Mouse (Mus musculus): ENCODE results near the gene Mkrn2.

The Mkrn2 gene

DNA sequence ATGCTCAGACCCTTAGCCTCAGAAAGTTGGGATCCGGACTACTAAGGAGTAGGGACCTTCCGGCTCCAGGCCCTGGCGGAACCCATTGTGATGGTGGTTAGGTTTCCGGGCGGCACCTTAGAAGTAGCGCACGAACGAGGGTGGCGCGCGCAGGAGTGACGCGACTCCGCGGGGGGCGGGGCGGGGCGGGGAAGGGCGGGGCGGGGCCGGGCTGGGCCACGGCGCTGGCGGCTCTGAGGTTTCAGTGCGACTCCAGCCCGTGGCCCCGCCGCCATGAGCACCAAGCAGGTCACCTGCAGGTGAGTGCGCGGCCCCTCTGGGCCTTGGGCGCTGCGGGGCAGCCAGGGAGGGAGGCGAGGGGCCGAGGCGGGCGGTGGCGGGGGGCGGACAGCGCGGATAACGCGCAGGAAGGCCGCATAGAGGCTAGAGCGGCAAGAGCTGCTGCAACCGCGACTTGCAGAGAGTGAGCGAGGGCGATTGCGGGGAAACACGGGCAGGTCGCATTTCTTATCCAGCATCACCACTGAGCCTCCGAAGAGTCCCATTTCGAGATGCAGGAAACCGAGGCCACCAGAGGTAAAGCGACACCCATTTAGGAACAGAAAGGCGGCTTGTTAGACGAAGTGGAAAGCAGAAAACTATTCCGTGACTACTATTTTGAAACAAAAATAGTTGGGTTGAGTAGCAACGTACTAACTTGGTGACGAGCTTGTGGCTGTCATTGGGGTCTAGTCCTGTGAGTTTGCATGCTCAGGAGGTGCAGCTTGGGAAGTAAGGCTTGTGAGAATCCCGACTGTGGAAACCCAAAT, at the start of gene Mkrn2:
Gene Mkrn2, plus strand, starts transcription at position 188 of the 809 bp plus-strand sequence.
- in situ Hi-C loops (cut with MboI, MseI) = no loop called here

DNA sequence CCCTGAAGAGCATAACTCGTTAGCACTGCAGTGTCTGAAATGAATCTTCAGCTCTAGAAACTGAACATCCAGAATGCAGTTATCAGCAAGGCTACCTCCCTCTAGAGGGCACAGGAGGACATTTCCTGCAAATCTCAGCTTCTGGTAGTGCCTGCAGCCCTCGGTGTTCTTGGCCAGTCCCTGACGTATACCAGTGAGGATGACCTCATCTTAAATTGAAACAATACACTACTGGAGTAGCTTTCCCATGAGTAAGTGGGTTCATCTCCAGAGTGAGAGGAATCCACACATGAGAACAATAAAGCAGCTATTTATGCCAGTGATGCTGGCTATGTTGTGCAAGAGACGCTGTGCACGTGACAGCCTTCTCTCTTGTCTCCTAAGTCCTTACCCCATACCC, 46.2 kb upstream of the Mkrn2 start:
- in situ Hi-C loops (cut with MboI, MseI) = no loop called here

DNA sequence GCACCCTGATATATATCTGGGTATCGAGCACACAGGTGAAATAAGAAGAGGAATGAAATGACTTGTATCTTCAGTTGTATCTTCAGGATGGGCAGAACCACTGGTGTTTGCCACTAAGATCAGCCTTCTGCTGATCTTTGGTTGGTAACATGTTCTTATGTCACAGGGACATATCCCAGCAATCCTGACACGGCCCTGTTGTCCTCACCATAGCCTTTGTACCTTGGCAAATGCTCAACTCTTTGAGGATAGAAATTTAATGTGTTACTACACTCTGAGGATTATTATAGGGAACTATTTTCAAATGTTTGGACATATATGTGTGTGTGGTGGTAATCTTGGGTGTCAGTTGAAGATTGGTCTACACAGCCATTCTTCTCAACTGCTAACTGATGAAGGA, 43.5 kb upstream of the Mkrn2 start:
- in situ Hi-C loops (cut with MboI, MseI) = no loop called here

DNA sequence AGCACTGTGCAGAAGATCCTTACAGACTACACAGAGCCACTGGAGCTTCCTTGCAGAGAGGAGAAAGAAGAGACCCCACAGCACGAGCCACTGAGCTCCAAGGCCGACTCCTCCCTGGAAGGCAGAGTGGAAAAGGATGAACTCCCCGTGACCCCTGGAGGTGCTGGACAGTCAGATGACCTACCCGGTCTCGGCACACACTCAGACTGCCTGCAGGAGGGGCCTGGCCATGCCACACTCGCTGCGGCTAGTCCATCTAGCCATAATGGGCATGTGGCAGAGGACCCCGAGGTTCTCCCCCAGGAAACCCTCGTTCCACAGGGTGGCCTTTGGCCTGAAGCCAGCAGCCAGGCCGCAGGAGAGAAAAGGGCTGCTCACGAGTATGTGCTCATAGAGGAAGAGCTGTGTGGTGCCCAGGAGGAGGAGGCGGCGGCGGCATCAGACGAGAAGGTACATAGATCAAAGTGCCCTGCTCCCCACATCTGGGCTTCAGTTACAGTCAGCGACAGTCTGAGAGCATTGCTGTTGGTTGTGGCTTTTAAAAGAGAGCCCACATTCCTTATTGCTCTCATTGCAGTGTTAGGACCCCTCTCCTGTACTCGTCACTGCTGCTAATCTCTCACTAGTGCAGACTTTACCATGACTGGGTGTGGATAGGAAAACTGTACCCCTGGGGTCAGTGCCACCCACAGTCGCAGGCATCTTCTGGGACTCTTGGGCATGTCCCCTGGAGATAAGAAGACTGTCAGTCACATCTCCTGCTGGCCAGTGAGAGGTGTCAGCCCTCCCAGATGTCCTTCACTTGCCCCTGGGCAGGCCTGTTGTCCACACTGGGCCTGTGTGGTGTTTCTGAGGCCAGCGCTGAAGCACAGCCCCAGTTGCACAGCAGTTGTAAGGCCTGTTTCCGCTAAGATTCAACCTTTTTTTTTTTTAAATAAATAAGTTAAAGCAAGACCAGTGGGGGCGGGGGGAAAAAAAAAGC, 41.8 kb upstream of the Mkrn2 start:
- in situ Hi-C loops (cut with MboI, MseI) = no loop called here

DNA sequence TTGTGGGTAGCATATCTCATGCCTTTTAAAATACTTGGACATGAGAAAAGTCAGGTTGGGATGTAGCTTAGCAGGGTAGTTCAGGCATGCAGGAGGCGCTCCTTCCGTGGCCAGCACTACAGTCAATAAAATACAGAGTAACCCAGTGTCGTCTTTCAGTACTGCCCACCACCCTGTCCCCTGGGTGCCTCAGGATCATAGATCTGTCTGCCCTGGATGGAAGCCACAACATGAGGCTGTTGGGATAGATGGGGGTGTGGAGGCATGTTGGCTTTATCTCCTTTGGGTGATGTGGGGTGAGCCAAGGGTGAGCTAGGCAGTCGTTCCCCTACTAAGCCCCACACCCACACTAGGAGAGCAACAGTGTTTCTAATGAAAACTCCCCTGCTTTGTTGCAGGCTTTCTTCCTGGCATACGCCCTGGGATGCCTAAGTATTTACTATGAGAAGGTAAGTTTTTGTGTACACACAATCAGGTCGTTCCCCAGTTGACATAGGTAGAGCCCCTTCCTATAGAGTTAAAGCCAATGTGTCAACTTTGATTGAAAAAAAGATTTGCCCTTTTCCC, 36.1 kb upstream of the Mkrn2 start:
- in situ Hi-C loops (cut with MboI, MseI) = no loop called here

DNA sequence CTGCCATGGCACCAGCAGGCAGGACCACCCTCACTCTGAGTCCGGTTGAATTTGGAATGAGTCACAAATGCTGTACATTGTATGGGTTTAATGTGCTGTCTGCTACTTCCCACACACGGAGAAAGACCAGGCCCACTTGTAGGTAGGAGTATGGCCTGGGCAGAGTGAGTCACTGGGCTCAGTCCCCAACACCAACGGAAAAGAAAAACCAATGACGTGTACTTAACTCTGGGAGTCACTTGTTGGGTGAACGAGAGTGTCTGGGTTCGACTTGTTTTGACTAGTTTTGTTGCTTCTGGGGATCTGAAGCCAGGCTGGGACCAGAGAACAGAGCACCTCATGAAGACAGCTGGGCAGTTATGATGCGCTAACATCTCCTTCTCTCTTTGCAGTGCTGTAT, 27.5 kb upstream of the Mkrn2 start:
- in situ Hi-C loops (cut with MboI, MseI) = no loop called here

DNA sequence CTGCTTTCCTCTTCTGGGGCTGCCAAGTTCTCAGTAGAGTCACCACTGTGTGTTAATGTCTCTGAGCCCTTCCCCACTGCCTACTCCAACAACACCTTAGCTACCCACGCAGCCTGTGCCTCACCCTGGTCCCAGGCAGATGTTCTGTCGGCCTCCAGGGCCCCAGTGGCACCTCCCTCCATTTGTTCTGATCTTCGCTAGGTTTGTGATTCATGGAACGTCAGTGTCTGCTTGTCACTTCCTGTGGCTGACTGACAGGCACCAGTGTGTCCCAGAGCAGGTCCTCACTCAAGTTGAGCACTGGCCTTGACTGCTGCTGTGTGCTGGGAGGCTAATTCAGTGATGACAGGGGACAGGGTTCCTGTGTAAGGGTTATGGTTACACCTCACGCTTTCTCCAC, 24.3 kb upstream of the Mkrn2 start:
- in situ Hi-C loops (cut with MboI, MseI) = no loop called here

DNA sequence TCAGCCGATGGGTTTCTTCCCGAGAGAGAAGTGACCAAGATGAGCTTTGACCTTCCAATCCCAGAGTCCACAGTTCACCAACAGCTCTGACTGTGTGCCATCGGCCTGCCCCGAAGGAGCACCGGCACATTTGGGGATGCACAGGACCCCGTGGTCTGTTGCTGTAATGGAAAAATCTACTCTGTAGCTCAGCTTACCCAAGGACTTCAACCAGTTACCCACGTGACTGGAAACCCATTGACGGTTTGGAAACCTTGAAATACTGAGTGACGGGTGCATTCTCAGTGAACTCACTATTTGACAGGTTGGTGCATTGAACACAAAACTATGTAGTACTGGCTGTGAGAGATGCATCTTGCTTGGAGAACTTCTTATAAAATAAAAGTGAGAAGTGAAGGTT, 23.8 kb upstream of the Mkrn2 start:
- in situ Hi-C loops (cut with MboI, MseI) = no loop called here

DNA sequence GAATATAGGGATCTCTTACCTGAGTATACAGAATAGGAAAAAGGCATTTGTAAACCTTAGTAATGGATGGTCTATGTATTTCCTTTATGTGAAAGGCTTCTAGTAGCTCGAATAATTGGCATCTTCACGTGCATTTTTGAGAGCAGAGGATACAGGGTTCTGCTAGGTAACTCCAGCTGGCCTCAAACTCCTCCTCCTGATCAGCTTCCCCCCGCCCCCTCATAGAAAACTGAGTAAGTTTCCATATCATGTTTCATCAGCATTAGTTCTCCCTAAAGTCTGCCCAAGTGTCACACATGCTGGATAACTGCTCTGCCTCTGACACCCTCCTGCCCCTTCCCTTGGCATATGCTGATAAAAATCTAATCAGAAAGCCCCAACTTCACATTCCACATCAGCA, 20.9 kb upstream of the Mkrn2 start:
- in situ Hi-C loops (cut with MboI, MseI) = no loop called here

DNA sequence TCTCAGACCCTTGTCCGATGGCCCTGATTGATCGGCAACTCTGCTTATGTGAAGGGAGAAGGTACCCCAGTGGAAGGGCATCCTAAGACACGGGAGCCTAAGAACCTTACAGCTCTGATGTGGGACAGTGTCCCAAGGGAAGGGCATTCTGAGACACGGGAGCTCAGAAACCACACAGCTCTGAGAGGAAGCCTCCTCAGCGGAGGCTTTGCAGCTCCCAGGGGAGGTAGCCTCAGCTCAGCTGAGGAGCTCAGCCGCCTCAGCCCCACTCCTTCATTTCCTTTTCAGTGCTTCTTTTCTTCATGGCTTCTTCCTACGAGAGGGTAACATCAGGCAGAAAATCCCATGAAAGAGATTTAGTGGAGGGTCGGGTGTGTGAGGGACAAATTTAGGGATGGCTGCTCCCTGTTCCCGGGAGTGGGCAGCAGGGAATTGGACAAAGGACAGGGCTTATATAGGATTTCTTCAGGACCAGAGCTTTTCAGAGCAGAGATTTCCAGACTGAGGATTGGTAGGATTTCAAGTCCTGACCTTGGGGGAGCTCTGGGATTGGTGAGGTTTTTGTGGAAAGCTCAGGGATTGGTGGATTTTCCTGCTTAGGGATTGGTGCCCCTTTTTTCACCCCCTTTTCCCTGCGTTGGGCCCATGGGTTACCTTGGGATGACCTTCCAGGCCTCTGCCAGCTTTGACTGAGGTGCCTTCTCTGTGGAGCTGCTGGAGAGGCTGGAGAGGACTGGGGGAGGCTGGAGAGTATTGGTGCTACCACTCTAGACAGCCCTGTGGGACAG, 19.2 kb upstream of the Mkrn2 start:
- in situ Hi-C loops (cut with MboI, MseI) = no loop called here

DNA sequence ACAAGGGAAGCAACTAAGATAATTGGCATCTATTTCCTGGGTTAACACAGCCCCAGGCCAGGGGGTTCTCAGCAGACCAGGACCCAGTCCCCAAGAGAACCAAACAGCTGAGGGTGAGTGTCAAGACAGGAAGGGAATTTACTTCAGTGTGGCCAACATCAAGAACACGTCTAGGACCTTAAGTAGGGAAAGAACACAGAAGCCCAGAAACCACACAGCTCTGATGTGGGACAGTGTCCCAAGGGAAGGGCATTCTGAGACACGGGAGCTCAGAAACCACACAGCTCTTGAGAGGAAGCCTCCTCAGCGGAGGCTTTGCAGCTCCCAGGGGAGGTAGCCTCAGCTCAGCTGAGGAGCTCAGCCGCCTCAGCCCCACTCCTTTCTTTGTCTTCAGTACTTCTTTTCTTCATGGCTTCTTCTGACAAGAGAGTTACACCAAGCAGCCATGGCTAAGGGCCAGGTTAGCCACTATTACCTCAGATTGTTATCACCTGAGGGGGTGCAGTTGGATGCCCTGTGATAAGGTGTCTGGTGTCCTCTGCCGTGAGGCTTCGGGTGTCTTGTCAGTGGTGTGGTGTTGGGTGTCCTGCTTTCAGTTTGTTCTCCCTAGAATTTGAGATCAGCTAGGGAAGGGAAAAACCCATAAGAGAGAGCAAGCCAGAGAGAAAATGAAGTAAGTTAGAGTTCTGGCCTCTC, 18.1 kb upstream of the Mkrn2 start:
- in situ Hi-C loops (cut with MboI, MseI) = no loop called here

DNA sequence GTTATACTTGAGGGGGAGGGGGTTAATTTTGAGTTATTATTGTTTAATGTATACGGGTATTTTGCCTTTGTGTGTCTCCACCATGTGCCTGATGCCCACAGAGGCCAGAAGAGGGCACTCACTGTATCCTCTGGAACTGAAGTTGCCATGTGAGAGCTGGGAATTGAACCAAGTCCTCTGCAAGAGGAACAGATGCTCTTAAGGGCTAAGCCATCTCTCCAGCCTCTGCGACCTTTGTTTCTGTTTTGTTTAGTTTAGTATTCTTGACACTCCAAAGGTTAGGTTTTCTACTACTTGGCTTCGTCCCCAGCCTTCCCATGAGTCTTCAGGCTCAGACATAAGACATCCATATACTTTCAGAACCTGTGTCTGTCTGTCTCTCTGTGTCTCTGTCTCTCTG, 17.5 kb upstream of the Mkrn2 start:
- in situ Hi-C loops (cut with MboI, MseI) = no loop called here

DNA sequence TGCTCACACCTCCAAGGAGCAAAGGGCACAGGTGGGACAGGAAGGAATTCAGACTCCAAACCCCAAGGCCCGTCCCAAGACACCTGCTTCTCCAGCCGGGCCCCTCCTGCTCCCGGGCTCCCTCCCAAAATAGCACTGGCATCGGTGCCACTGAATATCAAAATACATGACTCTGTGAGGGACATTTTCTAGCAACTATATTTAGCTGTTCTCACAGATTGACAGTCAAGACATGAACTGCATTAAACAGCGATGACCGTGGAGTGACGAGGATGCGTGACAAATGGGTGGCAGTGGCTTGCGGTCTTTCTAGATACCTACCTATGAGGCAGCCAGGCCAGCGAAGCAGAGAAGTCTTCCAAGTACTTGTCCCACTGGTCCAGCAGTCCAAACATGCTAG, 15.4 kb upstream of the Mkrn2 start:
- in situ Hi-C loops (cut with MboI, MseI) = no loop called here

DNA sequence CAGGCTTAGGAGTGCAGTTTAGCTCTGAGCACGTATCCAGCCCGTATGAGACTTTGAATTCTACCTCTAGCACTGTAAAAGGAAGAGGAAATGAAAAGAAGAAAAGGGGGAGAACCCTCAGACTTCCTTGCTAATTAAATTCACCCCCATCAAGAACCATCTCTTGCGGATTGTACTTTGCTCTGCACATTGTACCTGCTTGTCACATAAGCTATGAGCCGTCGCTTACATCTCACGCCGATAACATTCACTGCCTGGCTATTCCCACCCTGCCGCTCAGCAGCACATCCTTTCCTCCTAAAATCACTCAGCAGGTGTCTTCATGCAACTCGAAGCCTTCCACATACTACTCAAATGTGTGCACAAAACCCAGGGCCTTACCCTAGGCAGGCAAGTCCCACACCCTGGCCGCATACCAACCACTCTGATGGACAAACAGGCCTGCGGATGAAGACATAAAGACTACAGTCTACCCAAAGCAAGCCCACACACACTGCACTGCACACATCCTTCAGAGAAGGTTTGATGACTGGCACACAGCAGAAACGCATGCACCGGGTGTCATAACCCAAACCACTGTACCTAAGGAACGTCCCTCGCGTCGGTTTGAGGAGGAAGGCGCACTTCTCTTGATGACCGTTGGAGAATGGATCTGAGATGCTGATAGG, 9.9 kb upstream of the Mkrn2 start:
- in situ Hi-C loops (cut with MboI, MseI) = no loop called here

DNA sequence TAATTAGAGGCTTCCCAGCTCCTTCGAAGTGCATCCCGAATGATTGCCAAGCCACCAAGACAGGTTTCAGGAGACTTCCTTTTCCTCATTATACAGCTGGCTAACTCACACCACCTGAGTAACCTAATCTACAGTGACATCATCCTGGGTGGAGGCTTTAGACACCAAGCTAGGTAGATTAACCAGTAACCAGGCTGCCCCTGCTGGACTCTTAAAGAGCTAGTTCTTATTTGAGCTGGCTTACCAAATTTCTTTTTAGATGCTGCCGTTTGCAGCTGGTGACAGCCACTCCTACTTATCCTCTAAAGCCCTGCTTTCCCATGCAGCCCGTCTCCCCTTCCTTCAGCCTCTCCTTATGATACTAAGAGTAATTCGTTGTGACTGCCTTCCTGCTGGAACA, 9.2 kb upstream of the Mkrn2 start, which contains the start of gene Mkrn2os:
Gene Mkrn2os, minus strand, starts transcription at position 119 of the 400 bp plus-strand sequence.
- in situ Hi-C loops (cut with MboI, MseI) = no loop called here

DNA sequence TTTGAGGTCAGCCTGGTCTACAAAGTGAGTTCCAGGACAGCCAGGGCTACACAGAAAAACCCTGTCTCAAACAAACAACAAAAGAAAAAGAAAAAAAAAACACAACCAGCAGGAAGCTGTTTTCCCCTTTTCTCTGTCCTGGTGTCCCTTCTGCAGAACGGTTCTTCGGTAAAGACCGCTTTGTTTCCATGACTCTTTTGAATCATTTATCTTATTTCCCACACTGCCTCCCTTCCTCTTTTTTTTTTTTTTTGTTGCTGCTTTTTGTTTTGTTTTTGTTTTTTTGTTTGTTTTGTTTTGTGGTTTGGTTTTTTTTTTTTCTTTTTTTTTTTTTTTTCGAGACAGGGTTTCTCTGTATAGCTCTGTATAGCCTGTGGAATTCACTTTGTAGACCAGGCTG, 8.4 kb upstream of the Mkrn2 start:
- in situ Hi-C loops (cut with MboI, MseI) = no loop called here

DNA sequence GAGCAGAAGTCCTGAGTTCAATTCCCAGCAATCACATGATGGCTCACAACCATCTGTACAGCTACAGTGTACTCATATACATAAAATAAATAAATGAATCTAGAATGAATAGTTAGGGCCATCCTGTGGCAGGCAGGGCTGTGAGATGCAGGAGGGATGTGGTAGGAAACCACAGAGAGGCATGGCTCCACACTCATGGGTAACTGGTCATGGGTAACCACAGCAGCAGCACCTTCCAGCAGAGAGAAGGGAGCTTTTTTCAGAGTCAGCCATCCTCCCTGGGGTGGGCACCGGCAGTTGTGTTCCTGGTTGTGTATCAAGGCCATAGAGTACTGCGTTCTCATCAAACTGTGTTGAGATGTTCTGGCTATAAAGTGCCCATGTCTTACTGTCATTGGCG, 7.2 kb upstream of the Mkrn2 start:
- in situ Hi-C loops (cut with MboI, MseI) = no loop called here

DNA sequence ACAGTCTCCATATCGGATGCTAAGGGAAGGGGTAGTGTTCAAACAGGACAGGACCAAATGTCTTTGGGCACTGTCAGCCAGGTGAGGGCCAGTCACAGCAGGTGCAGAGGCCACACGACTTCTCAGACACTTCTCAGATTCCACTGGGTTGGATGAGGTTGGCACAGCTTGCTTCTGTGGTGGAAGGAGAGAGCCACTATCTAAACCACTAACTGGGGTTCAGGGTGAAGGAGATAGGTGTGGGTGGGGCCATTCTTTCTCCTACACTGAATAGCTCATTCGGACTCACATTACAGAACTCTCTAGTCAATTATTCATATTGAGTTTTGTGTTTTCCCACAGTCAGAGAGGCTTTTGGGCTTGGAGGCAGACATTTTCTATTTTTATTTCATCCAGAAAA, 6.0 kb upstream of the Mkrn2 start:
- in situ Hi-C loops (cut with MboI, MseI) = no loop called here

DNA sequence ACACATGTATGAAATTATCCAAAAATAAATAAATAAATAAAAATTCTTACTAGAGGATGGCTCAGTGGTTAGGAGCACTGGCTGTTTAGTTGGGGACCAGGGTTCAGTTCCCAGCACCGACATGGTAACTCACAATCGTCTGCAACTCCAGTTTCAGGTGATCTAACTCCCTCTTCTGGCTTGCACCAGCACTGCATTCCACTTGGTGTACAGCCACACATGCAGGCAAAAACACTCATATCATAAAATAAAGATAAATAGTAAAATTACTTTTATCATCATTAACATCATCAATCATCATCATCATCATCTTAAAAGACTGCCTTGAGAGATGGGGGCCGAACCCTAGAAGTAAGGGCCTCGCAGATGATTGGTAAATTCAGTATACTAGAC, 384 bp upstream of the Mkrn2 start:
- in situ Hi-C loops (cut with MboI, MseI) = no loop called here

DNA sequence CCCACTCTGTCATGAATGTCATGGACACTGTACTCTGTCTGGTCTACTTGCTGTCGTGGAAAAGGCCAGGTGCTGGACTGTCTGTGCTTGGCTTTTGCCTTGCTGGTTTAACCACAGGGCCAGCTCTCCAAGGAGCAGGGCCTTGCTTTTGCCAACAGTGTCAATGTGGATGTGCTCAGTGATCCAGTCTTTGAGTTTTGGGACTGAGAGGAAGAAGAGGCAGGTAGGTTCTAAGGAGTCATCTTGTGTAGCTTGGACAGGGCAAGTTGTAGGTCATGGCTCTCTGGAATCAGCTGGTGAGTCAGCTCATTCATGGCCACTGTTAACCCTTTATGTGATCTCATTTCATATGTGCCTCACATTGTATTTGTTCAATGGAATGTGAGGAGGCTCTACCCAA, 4.8 kb downstream of the Mkrn2 start:
- in situ Hi-C loops (cut with MboI, MseI) = no loop called here
